Mouse (Mus musculus) kidney, postnatal 10 days (tissue): ENCODE measurements around the gene Spata1.

Experiments
- DNase-seq: peaks from one replicate; pipeline ENCODE4 v3.0.0; 2021; ENCODE audit warnings: mixed read lengths

Spata1 gene

DNA sequence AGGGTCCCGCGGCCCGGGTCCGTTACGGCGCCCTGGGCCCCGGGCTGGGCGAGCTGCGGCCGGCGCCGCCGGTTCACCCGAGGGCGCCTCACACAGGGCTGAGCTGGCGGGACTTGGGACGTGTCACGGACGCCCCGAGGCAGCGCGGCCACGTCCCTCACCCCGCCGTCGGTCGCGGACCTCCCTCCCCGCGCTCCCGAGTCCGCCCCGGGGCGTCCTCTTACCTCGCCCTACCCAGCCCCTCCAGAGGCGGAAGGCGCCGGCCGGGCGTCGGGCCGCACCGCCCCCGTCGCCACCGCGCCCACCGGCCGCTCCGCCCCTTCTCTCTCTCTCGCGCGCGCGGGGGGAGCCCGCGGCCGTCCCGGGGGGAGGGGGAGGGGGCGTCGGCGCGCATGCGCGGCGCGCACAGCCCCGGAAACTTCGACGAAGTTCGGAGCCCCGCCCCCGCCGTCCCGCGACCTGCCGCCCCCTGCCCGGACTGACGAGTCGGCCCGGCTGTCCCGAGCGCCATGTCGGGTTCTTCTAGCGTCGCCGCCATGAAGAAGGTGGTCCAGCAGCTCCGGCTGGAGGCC lies at the start of gene Spata1, which contains the start of gene Gng5:
Gene Spata1 (minus strand): TSS at position 323 of the 572 bp plus-strand sequence.
Gene Gng5 (plus strand): TSS at position 377 of the 572 bp plus-strand sequence.
- DNase-seq = peak; percentile 96

GRCm38 (mm10) chr3:146543632-146544031 lies 44.1 kb upstream of the Spata1 start:
- DNase-seq = no peak

- no peak for DNase-seq
These were observed 41.1 kb upstream of the Spata1 start for GRCm38 (mm10) chr3:146540521-146541273.

DNA sequence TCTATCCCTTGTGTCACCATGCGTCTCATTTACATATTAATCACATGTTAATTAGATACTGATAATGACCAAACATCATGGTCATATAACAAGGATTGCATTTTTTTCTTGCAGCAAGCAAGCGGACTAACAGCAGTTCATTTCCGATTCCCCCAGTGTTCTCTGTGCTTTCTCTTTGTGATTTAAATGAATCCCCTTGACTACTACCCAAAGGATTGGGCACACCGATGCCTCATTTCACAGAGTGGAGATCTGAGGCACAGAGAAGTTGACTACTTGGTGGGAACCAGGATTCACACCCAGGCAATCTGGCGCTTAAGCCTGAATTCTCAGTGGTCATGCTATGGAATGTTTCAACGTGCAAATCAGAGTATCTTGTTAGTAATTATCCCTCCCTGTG lies 35.4 kb upstream of the Spata1 start:
- no peak for DNase-seq

GRCm38 (mm10) chr3:146528335-146528734 lies 28.8 kb upstream of the Spata1 start:
- no peak for DNase-seq

DNA sequence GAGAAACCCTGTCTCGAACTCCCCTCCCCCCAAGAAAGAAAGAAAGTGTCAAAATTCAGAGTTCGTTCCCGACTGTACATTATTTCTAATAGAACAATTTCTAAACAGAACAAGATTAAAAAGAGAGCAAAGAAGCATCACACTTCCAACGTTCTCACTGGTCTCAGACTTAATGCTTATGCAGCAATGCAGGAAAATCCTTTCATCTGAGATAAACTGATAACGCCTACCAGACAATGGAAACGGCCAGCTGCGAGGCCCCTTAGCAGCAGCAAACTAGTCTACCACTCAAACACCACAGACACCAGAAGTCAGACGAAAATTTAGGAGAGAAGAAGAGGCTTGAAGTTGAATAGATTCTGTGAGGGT lies 22.1 kb upstream of the Spata1 start:
- no peak for DNase-seq

- peak; percentile 93 for DNase-seq
These were observed 21.5 kb upstream of the Spata1 start, which contains the start of gene Rpf1 for GRCm38 (mm10) chr3:146520798-146521651. Gene Rpf1 (minus strand): TSS chr3:146521429.

GRCm38 (mm10) chr3:146520226-146520797 lies 20.8 kb upstream of the Spata1 start:
- DNase-seq = no peak

GRCm38 (mm10) chr3:146506711-146507110 lies 7.2 kb upstream of the Spata1 start:
- DNase-seq = no peak

DNA sequence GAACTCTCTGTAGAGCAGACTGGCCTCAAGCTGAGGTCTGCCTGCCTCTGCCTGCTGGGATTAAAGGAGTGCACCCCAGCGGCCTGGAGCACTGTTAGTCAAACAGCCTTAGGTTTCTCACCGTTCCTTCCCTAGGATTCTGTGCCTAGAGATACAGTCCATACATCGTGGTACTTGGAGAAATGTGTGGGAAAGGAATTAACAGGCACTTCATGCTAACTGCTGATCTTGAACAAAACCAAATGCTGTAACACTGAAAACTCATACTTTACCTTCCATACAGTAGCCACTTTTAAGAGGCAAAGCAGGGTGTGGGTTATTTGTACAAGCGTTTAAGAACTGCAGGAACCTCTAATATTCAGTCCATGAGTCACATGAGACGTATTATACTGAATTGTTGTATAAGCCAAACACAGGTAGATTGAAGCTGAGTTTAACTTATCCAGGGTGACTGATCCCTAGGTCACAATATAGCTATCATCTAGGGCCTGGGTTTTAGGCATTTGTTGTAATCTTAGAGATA lies 2.1 kb upstream of the Spata1 start:
- DNase-seq = no peak

DNA sequence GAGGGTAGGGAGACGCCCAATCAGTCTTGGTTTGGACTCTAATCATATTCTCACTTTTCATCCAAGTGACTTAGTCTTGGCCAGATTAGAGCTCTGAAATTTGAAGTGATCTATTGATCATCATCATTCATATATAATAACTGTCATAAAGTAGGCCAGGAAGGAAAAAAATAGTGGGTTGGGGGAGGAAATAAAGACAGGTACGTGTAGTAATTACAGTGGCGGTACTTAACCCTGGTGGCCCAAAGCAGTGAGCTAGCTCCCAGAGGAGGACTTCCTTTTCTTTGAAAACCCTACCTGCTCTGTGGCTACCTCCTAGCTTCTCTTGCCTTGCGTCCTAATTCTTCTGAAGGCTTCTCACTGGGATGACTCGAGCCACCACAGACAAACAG lies 1.3 kb upstream of the Spata1 start:
- no peak for DNase-seq

DNA sequence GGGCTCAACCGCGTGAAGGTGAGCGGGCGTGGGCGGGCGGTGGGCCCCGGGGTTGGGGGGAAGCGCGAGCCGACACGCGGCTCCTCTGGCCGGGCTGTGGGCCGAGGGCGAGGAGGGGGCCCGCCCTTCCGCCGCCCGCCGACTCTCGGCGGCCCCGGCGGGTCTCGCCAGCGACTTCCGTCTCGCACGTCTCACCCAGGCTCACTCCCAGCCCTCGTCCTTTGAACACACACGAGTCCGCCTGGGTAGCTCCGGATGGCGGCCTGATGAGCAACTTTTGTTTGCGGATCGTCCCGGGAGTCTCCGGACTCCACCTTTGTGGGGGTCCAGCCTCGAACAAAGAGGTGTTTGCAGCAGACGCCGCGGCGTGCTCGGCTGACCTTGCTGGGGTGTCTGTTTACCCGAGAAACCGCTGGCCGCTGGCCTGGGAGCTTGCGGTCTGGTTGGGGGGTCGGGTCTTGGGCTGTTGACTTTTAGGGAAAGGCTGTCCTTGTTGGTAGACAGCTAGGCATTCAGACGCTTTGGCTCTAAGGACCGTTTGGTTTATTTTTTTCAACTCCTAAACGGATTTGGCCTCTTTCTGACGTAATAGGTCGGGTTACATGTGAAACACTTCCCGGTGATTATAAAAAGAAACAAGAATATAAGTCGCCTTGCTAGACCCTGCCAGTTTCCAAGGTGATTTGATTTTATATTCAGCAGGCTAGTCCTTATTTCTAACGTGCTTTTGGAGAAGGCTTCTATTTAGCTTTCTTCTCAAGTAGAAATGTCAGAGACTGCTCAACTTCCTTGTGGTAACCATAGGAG lies 653 bp upstream of the Spata1 start:
- DNase-seq = peak; percentile 76

- DNase-seq = no peak
These were observed 564 bp downstream of the Spata1 start for GRCm38 (mm10) chr3:146498989-146499388.

GRCm38 (mm10) chr3:146494941-146495340 lies 4.6 kb downstream of the Spata1 start:
- no peak for DNase-seq

GRCm38 (mm10) chr3:146486464-146486863 lies 13.1 kb downstream of the Spata1 start:
- no peak for DNase-seq

GRCm38 (mm10) chr3:146482044-146482443 lies 17.5 kb downstream of the Spata1 start:
- DNase-seq = no peak

DNA sequence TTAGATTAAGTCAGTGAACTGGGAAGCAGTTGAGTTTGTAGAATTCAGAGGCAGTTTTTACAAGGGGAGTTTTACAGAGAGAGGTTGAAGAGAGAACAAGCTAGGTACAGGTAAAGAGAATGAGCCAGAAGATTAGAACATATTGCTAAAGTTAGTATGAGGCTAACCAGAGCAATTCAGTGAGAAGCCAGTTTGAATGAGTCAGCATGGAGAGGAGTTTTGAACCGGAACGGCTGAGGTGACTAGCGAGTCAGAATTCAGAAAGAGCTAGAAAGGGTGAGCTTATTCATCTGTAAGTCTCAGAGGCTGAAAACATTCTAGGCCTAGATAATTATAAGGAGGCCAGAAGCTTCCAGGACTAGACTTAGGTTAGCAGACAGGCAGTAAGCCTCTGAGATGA lies 25.1 kb downstream of the Spata1 start:
- DNase-seq = no peak

DNA sequence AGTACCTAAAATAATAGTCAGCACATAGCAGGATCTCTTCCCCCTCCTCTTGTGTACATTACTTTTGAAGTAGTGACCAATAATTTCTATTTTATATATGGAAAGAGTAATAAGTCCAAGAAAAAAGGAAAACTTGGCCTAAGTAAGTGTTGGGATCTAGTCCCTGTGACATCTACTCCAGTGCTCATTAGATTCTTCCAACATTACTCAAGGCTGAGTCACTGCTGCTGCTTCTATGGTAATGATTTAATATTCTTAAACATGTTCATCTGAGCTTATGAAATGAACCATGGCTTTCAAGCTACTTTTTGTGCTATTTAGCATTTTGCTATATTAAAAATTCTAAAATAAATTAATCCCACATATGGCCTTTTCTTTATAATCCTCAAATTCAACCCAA lies 25.8 kb downstream of the Spata1 start:
- no peak for DNase-seq

- no peak for DNase-seq
These were observed 26.9 kb downstream of the Spata1 start for GRCm38 (mm10) chr3:146472657-146473056.

GRCm38 (mm10) chr3:146469226-146469625 lies 30.3 kb downstream of the Spata1 start:
- no peak for DNase-seq

GRCm38 (mm10) chr3:146462939-146463338 lies 36.6 kb downstream of the Spata1 start:
- no peak for DNase-seq

- DNase-seq = no peak
These were observed 48.2 kb downstream of the Spata1 start for GRCm38 (mm10) chr3:146451375-146451774.
